Mouse (Mus musculus): ENCODE measurements around the gene Il11ra1.
"Not testable (repeated sequence)": the region's sequence is repeated elsewhere in the genome, so short reads cannot be mapped to it uniquely, and the experiment has no call there.

Gene Il11ra1

DNA sequence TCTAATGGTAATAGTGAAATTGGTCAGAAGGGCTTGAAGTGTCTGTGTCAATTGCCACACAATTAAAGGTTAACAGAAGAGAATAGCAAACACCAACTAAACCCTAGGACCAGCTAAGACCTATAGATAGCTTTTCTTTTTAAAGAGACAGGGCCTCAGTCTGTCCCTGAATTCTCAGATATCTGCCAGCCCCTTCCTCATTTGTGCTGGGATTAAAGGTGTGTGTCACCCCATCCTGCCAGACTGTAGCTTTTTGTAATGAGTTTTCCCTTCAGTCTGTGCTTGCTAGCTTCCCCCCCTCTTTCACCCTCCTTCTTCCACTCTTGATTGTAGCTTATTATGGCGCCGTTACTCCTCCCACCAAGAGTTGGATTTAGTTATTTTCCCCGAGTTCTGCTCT lies 83.4 kb downstream of the Il11ra1 start:
- DNase-seq (ENCODE audit: low spot score), result not testable (repeated sequence)

All from ovary, postnatal 36 days (tissue).